Mouse (Mus musculus): Measurements from ENCODE around the gene Zfp618. TPM values are rescaled to one million over a fixed set of nuclear protein-coding genes. Genes with fewer than 3 reads are reported as not detected.

Gene Zfp618
- total and polyA plus RNA-seq, 2 experiments from 2014 or later, result 4.2 to 7.5 TPM

DNA sequence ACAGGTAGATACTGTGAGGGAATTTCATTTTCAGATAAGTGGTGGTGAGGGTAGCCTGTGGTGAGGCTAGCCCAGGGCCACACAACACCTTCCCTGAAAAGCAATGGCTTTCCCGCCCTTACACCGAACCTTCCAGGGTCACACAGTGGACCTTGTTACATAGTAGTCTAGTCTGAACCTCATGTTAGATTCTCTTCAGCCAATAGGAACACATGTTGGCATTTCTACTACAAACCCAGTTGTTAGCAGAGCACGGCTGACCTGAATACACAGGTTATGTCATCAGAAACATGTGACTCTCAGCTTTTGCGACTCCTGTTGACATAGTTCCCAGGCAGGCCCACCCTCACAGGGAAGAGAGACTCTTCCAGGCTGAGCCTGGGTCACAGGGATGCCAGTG is 33.9 kb downstream of the Zfp618 start:
- DNase-seq (ENCODE audit: low spot score) (no peak), ATAC-seq (ENCODE audit: insufficient read depth, low read depth) (peak; percentile 13; the same call in 1 of the 2 replicates)
- 0 out of 2 replicates have a peak, but pooled peaks cover 5% of the 10 kb centered on the region for H3K9me3 ChIP-seq (replicated peaks; ENCODE audit: control insufficient read depth, low read length)
- TF ChIP-seq EP300 (IDR thresholded peaks at IDR 0.05; ENCODE audit: low read depth) (no peak), CTCF (IDR thresholded peaks at IDR 0.05; ENCODE audit: low read depth) (no peak)
- H3K36me3 ChIP-seq (replicated peaks; ENCODE audit: control insufficient read depth, insufficient read depth, low read length), result no peaks in the 10 kb centered on the region
- peak overlapping the region; percentile 73 for H3K27ac ChIP-seq (ENCODE audit: low read depth)
- H3K27me3 ChIP-seq (ENCODE audit: control insufficient read depth, insufficient read depth, low read length), result no peaks in the 10 kb centered on the region
- 0 out of 2 replicates have a peak overlapping the region, but pooled peaks have one; percentile 4 for H3K4me2 ChIP-seq (ENCODE audit: low read depth, low read length)
- 40% methylated on average over 4 of the region's 4 CpGs for WGBS
- H3K4me1 ChIP-seq (ENCODE audit: control insufficient read depth, insufficient read depth), result peaks cover 26% of the 10 kb centered on the region
- no peak overlapping the region for H3K9ac ChIP-seq (replicated peaks; ENCODE audit: low read depth, low read length)
- H3K4me3 ChIP-seq (ENCODE audit: low read depth, low read length), result no peak overlapping the region

- peaks cover 26% of the 10 kb centered on the region for H3K4me1 ChIP-seq (ENCODE audit: control insufficient read depth, insufficient read depth)
- no peak overlapping the region for H3K27ac ChIP-seq (ENCODE audit: low read depth)
- ATAC-seq (ENCODE audit: insufficient read depth, low read depth) (no peak), DNase-seq (ENCODE audit: low spot score) (no peak)
- H3K4me2 ChIP-seq (ENCODE audit: low read depth, low read length), result no peak overlapping the region
- no peaks in the 10 kb centered on the region for H3K27me3 ChIP-seq (ENCODE audit: control insufficient read depth, insufficient read depth, low read length)
- H3K36me3 ChIP-seq (replicated peaks; ENCODE audit: control insufficient read depth, insufficient read depth, low read length), result no peaks in the 10 kb centered on the region
- TF ChIP-seq EP300 (IDR thresholded peaks at IDR 0.05; ENCODE audit: low read depth) (no peak), CTCF (IDR thresholded peaks at IDR 0.05; ENCODE audit: low read depth) (no peak)
- no peak overlapping the region for H3K4me3 ChIP-seq (ENCODE audit: low read depth, low read length)
- WGBS, result 47% methylated on average over 7 of the region's 7 CpGs
- 0 out of 2 replicates have a peak, but pooled peaks cover 5% of the 10 kb centered on the region for H3K9me3 ChIP-seq (replicated peaks; ENCODE audit: control insufficient read depth, low read length)
- no peak overlapping the region for H3K9ac ChIP-seq (replicated peaks; ENCODE audit: low read depth, low read length)
These were observed 34.5 kb downstream of the Zfp618 start for GRCm38 (mm10) chr4:62999916-63000315.

GRCm38 (mm10) chr4:63000316-63001055 is 35.1 kb downstream of the Zfp618 start:
- H3K4me3 ChIP-seq (ENCODE audit: low read depth, low read length), result no peak overlapping the region
- H3K9me3 ChIP-seq (replicated peaks; ENCODE audit: control insufficient read depth, low read length), result no peaks in the 10 kb centered on the region
- no peaks in the 10 kb centered on the region for H3K36me3 ChIP-seq (replicated peaks; ENCODE audit: control insufficient read depth, insufficient read depth, low read length)
- DNase-seq (ENCODE audit: low spot score), result no peak
- peaks cover 31% of the 10 kb centered on the region for H3K4me1 ChIP-seq (ENCODE audit: control insufficient read depth, insufficient read depth)
- no peak overlapping the region for H3K9ac ChIP-seq (replicated peaks; ENCODE audit: low read depth, low read length)
- no peaks in the 10 kb centered on the region for H3K27me3 ChIP-seq (ENCODE audit: control insufficient read depth, insufficient read depth, low read length)
- WGBS, result 78% methylated on average over 11 of the region's 11 CpGs
- no peak for ATAC-seq (ENCODE audit: insufficient read depth, low read depth)
- TF ChIP-seq EP300 (IDR thresholded peaks at IDR 0.05; ENCODE audit: low read depth) (no peak), CTCF (IDR thresholded peaks at IDR 0.05; ENCODE audit: low read depth) (no peak)
- no peak overlapping the region for H3K27ac ChIP-seq (ENCODE audit: low read depth)
- no peak overlapping the region for H3K4me2 ChIP-seq (ENCODE audit: low read depth, low read length)

DNA sequence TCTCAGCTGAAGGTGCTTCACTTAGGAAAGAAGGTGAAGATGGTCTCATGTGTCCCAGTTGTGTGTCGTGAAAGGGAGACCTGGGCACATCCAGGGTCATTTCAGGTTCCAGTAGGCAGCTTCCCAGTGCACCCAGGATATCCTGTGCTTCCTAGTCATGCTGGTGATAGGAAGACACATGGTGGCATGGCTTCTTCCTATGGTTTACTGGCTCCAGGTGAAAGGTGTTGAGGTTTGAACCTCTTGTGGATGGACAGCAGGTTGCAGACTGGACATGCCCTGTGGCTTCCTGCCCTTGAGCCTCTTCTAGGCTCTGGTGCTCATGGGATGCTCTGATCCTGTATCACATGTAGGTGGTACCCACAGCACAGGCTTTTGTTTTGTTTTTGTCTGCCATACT is 37.0 kb downstream of the Zfp618 start:
- Histone ChIP-seq H3K4me2 (ENCODE audit: low read depth, low read length) (no peak overlapping the region), H3K4me1 (ENCODE audit: control insufficient read depth, insufficient read depth) (peaks cover 47% of the 10 kb centered on the region), H3K9ac (replicated peaks; ENCODE audit: low read depth, low read length) (no peak overlapping the region), H3K36me3 (replicated peaks; ENCODE audit: control insufficient read depth, insufficient read depth, low read length) (no peaks in the 10 kb centered on the region), H3K4me3 (ENCODE audit: low read depth, low read length) (no peak overlapping the region), H3K9me3 (replicated peaks; ENCODE audit: control insufficient read depth, low read length) (no peaks in the 10 kb centered on the region), H3K27me3 (ENCODE audit: control insufficient read depth, insufficient read depth, low read length) (no peaks in the 10 kb centered on the region), H3K27ac (ENCODE audit: low read depth) (no peak overlapping the region)
- DNase-seq (ENCODE audit: low spot score), result no peak
- TF ChIP-seq CTCF (IDR thresholded peaks at IDR 0.05; ENCODE audit: low read depth) (no peak), EP300 (IDR thresholded peaks at IDR 0.05; ENCODE audit: low read depth) (no peak)
- WGBS, result 84% methylated on average over 1 of the region's 1 CpGs
- no peak for ATAC-seq (ENCODE audit: insufficient read depth, low read depth)

- H3K9me3 ChIP-seq (replicated peaks; ENCODE audit: control insufficient read depth, low read length), result no peaks in the 10 kb centered on the region
- H3K36me3 ChIP-seq (replicated peaks; ENCODE audit: control insufficient read depth, insufficient read depth, low read length), result no peaks in the 10 kb centered on the region
- no peak overlapping the region for H3K4me3 ChIP-seq (ENCODE audit: low read depth, low read length)
- TF ChIP-seq CTCF (IDR thresholded peaks at IDR 0.05; ENCODE audit: low read depth) (no peak), EP300 (IDR thresholded peaks at IDR 0.05; ENCODE audit: low read depth) (no peak)
- no peak overlapping the region for H3K4me2 ChIP-seq (ENCODE audit: low read depth, low read length)
- DNase-seq (ENCODE audit: low spot score) (no peak), ATAC-seq (ENCODE audit: insufficient read depth, low read depth) (no peak)
- WGBS, result 94% methylated on average over 11 of the region's 11 CpGs
- H3K9ac ChIP-seq (replicated peaks; ENCODE audit: low read depth, low read length), result no peak overlapping the region
- H3K27me3 ChIP-seq (ENCODE audit: control insufficient read depth, insufficient read depth, low read length), result no peaks in the 10 kb centered on the region
- H3K27ac ChIP-seq (ENCODE audit: low read depth), result no peak overlapping the region
- peaks cover 28% of the 10 kb centered on the region for H3K4me1 ChIP-seq (ENCODE audit: control insufficient read depth, insufficient read depth)
These were observed 39.1 kb downstream of the Zfp618 start for GRCm38 (mm10) chr4:63004519-63004918.

All from heart, postnatal 0 days (tissue).